Mouse (Mus musculus): ENCODE results near the gene Pde11a. TPM values are rescaled to one million over a fixed set of nuclear protein-coding genes. Genes with fewer than 3 reads are reported as not detected.
A peak's percentile ranks its signal among the peaks of the same experiment; 100 is the strongest.

Pde11a gene
- polyA plus RNA-seq, 1 experiment from 2014 or later: 0.24 TPM

DNA sequence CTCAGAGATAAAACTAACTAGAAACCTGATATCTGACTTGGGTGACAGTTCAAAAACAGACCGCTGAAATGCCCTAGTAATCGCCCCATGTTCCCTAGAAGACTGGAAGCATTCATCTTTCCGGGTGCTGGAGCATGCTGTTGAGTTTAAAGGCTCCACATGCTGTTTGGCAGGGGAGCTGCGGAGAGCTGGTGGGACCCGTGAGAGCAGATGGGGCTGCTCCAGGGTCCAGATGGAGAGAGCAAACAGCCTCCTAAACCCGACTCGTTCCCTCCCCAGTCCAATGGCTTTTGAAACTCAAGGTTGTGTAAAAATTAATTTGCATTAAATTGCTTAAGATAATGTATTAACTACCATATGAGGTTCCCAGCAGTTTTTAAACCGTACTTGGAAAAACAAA is 339.9 kb downstream of the Pde11a start:
- Histone ChIP-seq H3K27me3 (no peaks in the 10 kb centered on the region), H3K27ac (no peak overlapping the region), H3K9me3 (no peaks in the 10 kb centered on the region), H3K4me3 (no peak overlapping the region), H3K4me1 (peaks cover 13% of the 10 kb centered on the region), H3K4me2 (replicated peaks) (no peak overlapping the region), H3K36me3 (no peaks in the 10 kb centered on the region), H3K9ac (no peak overlapping the region)
- no peak for ATAC-seq (ENCODE audit: insufficient number of reproducible peaks, insufficient read depth, low FRiP score, low TSS enrichment)
- WGBS: 28% methylated on average over 8 of the region's 8 CpGs

DNA sequence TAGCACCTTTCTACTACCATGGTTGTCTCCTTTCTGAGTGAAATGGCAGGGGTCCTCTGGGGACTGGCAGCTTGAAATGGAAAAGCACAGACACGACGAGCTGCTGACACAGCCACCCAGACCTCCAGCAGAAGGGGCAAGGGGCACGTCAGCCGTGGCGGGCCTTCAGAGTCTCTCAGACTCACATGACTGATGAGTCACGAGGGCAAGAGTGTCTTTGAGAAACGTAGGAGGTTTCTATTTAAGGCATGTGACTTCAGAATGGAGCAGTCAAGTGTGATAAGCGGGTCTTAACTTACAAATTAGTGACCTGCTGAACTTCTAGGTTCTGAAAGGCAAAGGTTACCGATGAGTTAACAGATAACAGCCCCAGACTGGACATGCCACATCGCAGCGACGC is 340.8 kb downstream of the Pde11a start:
- no peak for ATAC-seq (ENCODE audit: insufficient number of reproducible peaks, insufficient read depth, low FRiP score, low TSS enrichment)
- H3K9me3 ChIP-seq: no peaks in the 10 kb centered on the region
- no peak overlapping the region for H3K4me3 ChIP-seq
- H3K4me2 ChIP-seq (replicated peaks): no peak overlapping the region
- H3K9ac ChIP-seq: no peak overlapping the region
- no peaks in the 10 kb centered on the region for H3K27me3 ChIP-seq
- H3K36me3 ChIP-seq: no peaks in the 10 kb centered on the region
- no peak overlapping the region for H3K27ac ChIP-seq
- H3K4me1 ChIP-seq: peaks cover 13% of the 10 kb centered on the region
- WGBS: 42% methylated on average over 12 of the region's 12 CpGs

DNA sequence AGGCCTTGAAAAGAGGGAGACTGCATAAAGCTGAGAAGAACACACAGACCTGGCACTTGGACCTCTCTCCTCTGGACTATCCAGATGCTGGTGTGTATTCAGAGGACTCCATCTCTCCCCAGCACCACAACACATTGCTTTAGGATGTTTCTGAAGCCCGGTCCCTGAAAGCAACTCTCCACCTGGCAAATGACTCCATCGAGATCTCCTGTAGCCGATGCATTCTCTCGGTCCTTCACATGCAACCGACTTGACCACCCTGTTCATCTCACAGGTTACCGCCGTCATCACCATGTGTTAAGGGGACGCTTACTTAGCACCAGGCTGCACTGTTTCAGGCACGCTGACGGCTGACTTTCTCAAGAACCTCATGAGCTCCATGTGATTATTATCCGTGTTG is 343.7 kb downstream of the Pde11a start:
- no peak for ATAC-seq (ENCODE audit: insufficient number of reproducible peaks, insufficient read depth, low FRiP score, low TSS enrichment)
- Histone ChIP-seq H3K36me3 (no peaks in the 10 kb centered on the region), H3K9me3 (no peaks in the 10 kb centered on the region), H3K27me3 (no peaks in the 10 kb centered on the region), H3K27ac (no peak overlapping the region), H3K9ac (no peak overlapping the region), H3K4me2 (replicated peaks) (no peak overlapping the region), H3K4me3 (no peak overlapping the region), H3K4me1 (peaks cover 35% of the 10 kb centered on the region)
- 94% methylated on average over 11 of the region's 11 CpGs for WGBS

DNA sequence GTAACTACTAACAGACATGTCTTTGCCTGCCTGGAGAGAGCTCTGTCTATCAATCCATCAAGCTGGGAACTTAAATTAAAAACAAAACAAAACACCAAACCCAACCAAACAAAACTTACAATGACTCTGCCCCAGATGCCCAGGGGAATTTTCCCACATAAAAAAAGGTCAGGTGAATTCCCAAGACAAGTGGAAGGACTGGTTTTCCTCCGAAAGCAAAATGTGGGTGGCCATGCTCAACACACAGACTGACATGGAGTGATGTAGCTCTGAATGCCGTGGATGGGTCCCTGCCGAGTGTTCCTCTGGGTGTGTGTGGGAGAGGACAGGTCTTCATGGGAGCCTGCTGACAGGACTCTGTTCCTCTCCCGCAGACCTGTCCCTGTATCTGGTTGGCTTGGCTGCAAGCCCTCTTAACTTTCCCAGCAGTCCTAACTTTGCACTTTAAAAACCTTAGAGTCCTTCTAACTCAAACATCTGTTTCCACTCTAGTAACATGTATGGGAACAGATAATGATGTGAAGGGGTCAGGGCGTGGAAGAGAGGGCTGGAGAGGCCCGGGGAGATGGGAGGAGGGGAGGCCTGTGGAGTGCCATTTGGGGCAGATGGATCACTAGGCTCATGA is 346.9 kb downstream of the Pde11a start:
- WGBS: 12% methylated on average over 6 of the region's 6 CpGs
- no peak; the same call in 1 of the 2 replicates for ATAC-seq (ENCODE audit: insufficient number of reproducible peaks, insufficient read depth, low FRiP score, low TSS enrichment)
- H3K4me1 ChIP-seq: peaks cover 41% of the 10 kb centered on the region

DNA sequence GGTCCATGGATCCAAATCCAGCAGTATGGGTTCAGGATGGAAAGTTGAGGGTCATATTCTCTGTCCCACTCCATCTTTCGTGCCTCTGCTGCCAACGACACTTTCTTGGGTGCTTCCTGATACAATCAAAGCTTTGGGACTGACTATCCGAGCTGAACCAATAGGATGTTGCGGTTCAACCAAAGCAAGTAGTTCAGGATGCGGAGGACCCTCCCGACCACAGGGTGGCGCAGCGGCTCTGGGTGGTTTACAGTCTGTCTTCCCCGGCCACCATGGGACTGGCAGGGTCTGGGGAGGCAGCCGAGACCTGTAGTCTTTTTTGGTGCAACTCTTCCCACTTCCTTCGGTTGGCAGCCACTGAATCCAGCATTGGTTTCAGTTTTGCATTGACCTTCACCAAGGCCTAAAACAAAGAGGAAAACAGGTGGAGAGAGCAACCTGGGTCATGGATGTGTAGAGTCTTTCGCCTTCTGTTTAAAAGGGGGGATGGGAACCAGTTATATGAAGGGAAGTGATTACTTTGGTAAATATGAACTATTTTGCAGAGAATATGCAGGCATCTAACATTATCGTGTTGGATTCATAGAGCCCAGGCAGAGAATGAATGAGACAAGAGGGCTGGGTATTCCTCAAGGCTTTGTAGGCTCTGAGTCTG is 347.6 kb downstream of the Pde11a start:
- Histone ChIP-seq H3K36me3 (no peaks in the 10 kb centered on the region), H3K9me3 (no peaks in the 10 kb centered on the region), H3K4me1 (peaks cover 43% of the 10 kb centered on the region), H3K4me3 (no peak overlapping the region), H3K27ac (peak overlapping the region; percentile 80), H3K9ac (no peak overlapping the region), H3K27me3 (no peaks in the 10 kb centered on the region), H3K4me2 (replicated peaks) (no peak overlapping the region)
- 43% methylated on average over 13 of the region's 13 CpGs for WGBS
- no peak for ATAC-seq (ENCODE audit: insufficient number of reproducible peaks, insufficient read depth, low FRiP score, low TSS enrichment)

More for the DNA sequence above, 346.9 kb downstream of the Pde11a start:
- H3K27me3 ChIP-seq: no peaks in the 10 kb centered on the region
- H3K9me3 ChIP-seq: no peaks in the 10 kb centered on the region
- H3K4me3 ChIP-seq: no peak overlapping the region
- no peaks in the 10 kb centered on the region for H3K36me3 ChIP-seq
- H3K4me2 ChIP-seq (replicated peaks): 0 out of 2 replicates have a peak overlapping the region, but pooled peaks have one; percentile 9
- no peak overlapping the region for H3K9ac ChIP-seq
- peak overlapping the region; percentile 80 for H3K27ac ChIP-seq

DNA sequence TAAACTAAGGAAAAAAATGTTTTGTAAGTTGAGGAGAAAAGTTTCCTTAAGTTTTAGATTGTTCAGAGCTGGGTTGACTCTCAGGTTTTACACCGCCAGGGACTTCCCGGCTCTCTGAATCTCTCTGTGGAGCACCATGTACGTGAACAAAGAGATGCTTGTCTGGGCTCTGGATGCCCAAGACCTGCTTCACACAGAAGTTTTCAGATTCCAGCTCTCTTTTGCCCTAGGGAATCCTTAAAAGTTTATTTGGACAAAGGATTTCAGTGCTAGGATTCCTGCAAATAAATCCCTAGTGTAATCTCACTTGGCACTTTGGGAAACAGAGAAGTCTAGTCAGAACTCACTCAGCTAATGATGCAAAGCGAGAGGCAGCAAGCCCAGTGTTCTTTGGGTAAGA is 348.9 kb downstream of the Pde11a start:
- Histone ChIP-seq H3K9me3 (no peaks in the 10 kb centered on the region), H3K4me3 (no peak overlapping the region), H3K4me1 (peaks cover 43% of the 10 kb centered on the region), H3K27ac (peak overlapping the region; percentile 80), H3K4me2 (replicated peaks) (no peak overlapping the region), H3K27me3 (no peaks in the 10 kb centered on the region), H3K36me3 (no peaks in the 10 kb centered on the region), H3K9ac (no peak overlapping the region)
- ATAC-seq (ENCODE audit: insufficient number of reproducible peaks, insufficient read depth, low FRiP score, low TSS enrichment): no peak
- WGBS: 17% methylated on average over 4 of the region's 4 CpGs

DNA sequence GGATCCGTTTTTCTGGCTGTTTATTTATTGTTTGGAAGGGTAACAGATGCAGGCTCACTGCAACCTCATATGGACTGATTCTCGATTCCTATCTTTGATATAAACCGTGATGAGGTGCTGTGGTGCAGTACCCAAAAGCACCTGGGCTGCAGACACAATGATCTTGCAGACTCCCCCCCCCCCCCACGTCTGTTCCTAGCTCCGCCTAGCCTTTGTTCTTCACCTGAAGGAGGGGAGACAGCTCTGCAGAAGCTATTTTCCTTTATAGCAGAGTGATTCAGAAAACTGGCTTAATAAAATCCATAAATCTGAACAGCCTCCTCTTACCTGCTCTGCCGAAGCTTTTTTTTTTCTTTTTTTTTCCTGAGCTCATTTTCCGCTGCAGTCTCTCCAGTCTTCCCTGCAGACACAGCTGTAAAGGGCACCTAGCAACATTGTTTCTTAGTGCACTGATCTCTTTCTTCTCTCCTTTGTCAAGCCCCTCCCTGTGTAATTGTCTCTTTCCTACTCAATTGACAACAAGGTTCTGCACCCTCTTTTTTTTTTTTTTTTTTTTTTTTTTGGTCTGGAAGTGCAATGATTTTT is 349.7 kb downstream of the Pde11a start:
- Histone ChIP-seq H3K4me3 (no peak overlapping the region), H3K4me2 (replicated peaks) (0 out of 2 replicates have a peak overlapping the region, but pooled peaks have one; percentile 10), H3K4me1 (peaks cover 43% of the 10 kb centered on the region), H3K27me3 (no peaks in the 10 kb centered on the region), H3K36me3 (no peaks in the 10 kb centered on the region), H3K9me3 (no peaks in the 10 kb centered on the region), H3K9ac (no peak overlapping the region), H3K27ac (peak overlapping the region; percentile 76)
- 32% methylated on average over 7 of the region's 7 CpGs for WGBS
- ATAC-seq (ENCODE audit: insufficient number of reproducible peaks, insufficient read depth, low FRiP score, low TSS enrichment): no peak

DNA sequence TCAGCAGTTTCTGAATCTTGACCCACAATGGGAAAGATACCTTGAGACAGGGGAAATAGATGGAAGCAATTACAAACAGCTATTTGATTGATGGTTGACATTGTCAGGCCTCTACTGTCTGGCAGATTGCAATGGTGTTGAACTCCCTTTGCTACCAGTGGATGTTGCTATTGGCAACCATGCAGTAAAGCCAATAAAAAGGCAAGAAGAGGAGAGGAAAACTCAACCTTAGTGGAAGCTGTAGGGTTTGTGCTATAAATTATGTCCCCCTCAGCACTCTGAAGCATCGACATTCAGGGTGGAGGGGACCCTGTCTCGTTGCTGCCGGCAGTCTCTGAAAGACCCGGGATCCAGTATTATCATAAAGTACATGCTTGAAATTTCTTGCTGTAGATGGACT is 350.2 kb downstream of the Pde11a start:
- Histone ChIP-seq H3K9me3 (no peaks in the 10 kb centered on the region), H3K4me2 (replicated peaks) (no peak overlapping the region), H3K27ac (peak overlapping the region; percentile 76), H3K27me3 (no peaks in the 10 kb centered on the region), H3K36me3 (no peaks in the 10 kb centered on the region), H3K4me3 (no peak overlapping the region), H3K9ac (no peak overlapping the region), H3K4me1 (peaks cover 43% of the 10 kb centered on the region)
- ATAC-seq (ENCODE audit: insufficient number of reproducible peaks, insufficient read depth, low FRiP score, low TSS enrichment): no peak
- 60% methylated on average over 4 of the region's 4 CpGs for WGBS

DNA sequence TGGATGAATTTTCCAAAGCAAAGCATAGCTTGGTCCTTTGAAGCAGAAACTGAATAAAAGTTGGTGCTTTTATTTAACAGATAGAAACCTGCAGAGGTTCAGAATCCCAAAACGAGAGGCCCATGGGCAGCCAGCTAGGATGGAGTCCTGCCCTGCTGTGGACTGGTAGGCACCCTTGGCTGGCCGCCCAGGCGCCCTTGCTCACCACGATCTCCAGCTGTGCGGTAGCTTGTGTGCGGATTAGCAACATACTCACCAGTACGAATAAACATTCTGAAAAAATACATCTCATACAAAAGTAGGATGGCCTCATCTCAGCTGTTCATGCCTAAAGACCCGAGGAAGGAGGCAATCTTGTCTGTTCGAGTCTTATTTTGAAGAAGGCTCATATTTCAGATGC is 350.8 kb downstream of the Pde11a start:
- no peak for ATAC-seq (ENCODE audit: insufficient number of reproducible peaks, insufficient read depth, low FRiP score, low TSS enrichment)
- H3K9me3 ChIP-seq: no peaks in the 10 kb centered on the region
- peaks cover 43% of the 10 kb centered on the region for H3K4me1 ChIP-seq
- H3K9ac ChIP-seq: no peak overlapping the region
- no peaks in the 10 kb centered on the region for H3K27me3 ChIP-seq
- WGBS: 58% methylated on average over 9 of the region's 9 CpGs
- no peaks in the 10 kb centered on the region for H3K36me3 ChIP-seq
- H3K27ac ChIP-seq: peak overlapping the region; percentile 36; the same call in 1 of the 2 replicates
- no peak overlapping the region for H3K4me2 ChIP-seq (replicated peaks)
- no peak overlapping the region for H3K4me3 ChIP-seq

DNA sequence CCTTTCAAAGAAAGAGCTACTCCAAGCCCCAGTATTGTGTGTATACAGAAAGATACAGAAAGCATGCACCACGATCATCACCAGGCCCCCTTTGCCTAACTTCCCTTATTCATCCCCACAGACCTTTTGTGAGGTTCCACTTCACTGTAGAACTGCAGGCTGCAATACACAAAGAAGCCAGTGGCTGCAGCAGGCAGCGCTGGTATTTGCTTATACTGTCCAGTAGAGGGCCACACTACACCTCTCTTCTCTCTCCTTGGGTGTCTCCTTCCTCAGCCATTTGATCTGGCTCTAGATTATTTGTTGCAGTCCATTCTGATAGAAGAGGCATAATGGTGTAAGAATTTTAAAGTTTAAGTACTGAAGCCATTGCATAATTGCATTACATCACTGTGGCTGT is 353.4 kb downstream of the Pde11a start:
- Histone ChIP-seq H3K36me3 (no peaks in the 10 kb centered on the region), H3K4me2 (replicated peaks) (no peak overlapping the region), H3K4me3 (no peak overlapping the region), H3K27ac (no peak overlapping the region), H3K9ac (no peak overlapping the region), H3K27me3 (no peaks in the 10 kb centered on the region), H3K4me1 (peaks cover 23% of the 10 kb centered on the region), H3K9me3 (no peaks in the 10 kb centered on the region)
- ATAC-seq (ENCODE audit: insufficient number of reproducible peaks, insufficient read depth, low FRiP score, low TSS enrichment): no peak
- WGBS: 5% methylated on average over 2 of the region's 2 CpGs

DNA sequence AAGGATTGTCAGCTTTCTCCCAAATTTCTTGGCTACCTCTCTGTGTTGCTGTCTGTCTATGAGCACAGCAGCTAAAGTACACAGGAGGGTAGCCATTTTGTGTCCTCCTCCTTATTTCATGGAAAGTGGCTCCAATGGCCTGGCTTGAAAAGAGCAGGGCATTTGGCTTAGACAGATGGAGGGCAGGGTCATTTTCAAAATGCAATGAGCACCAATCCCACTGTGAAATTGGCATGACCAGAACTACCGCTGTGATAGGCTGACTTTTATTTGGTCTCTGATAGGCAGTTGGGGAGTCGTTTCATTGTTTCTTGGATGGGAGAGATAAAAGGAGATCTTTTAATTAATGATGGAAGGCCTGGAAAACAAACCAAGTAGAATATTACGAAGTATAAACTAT is 354.7 kb downstream of the Pde11a start:
- no peak for ATAC-seq (ENCODE audit: insufficient number of reproducible peaks, insufficient read depth, low FRiP score, low TSS enrichment)

DNA sequence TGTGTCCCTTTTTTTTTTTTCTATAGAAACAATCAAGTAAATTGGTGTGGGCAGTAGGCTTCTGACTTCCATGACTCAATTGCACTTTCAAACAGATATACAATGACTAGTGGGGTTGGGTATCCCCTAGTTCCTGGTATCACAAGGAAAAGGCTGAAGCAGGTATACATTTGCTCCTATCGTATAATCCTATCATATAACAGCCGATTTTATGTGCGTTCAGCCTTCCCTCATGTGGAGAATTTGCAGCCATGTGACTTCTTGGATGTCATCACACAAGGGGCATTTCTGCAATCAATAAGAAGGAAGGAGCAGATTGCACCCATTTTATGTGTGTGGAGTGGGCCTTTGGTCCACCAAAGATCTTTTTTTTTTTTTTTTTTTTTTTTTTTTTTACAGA is 355.5 kb downstream of the Pde11a start:
- ATAC-seq (ENCODE audit: insufficient number of reproducible peaks, insufficient read depth, low FRiP score, low TSS enrichment): no peak
- Histone ChIP-seq H3K9ac (no peak overlapping the region), H3K9me3 (no peaks in the 10 kb centered on the region), H3K4me1 (peaks cover 8% of the 10 kb centered on the region; the same call in 1 of the 2 replicates), H3K4me3 (no peak overlapping the region), H3K27ac (no peak overlapping the region), H3K36me3 (no peaks in the 10 kb centered on the region), H3K4me2 (replicated peaks) (no peak overlapping the region), H3K27me3 (no peaks in the 10 kb centered on the region)
- 95% methylated on average over 3 of the region's 3 CpGs for WGBS

More for the DNA sequence above, 354.7 kb downstream of the Pde11a start:
- no peaks in the 10 kb centered on the region for H3K9me3 ChIP-seq
- H3K9ac ChIP-seq: no peak overlapping the region
- H3K36me3 ChIP-seq: no peaks in the 10 kb centered on the region
- no peak overlapping the region for H3K27ac ChIP-seq
- peaks cover 16% of the 10 kb centered on the region for H3K4me1 ChIP-seq
- H3K27me3 ChIP-seq: no peaks in the 10 kb centered on the region
- no peak overlapping the region for H3K4me2 ChIP-seq (replicated peaks)
- 79% methylated on average over 3 of the region's 3 CpGs for WGBS
- H3K4me3 ChIP-seq: no peak overlapping the region
